Mouse (Mus musculus) layer of hippocampus, postnatal 25 days (tissue): ENCODE measurements at regions not wholly inside any gene's neighbourhood (a gene's known extent, or its start where the extent isn't known, plus 50 kb on each side); places are given as distances from the start of the nearest gene placed in this dataset.
A peak's percentile ranks its signal among the peaks of the same experiment; 100 is the strongest.

Experiments
- DNase-seq, 2 experiments: peaks; one replicate each; pipeline ENCODE4 v3.0.0; 2022; ENCODE audit warnings: mixed read lengths in 2 of 2, low spot score in 1 of 2; ENCODE audit errors: extremely low spot score in 1 of 2

GRCm38 (mm10) chr7:37369698-37370097 lies 403.7 kb downstream of the Zfp536 start:
- DNase-seq = peak in 1 of 2 experiments; percentile 23

- DNase-seq = peak; percentile 68 to 84
Measured at GRCm38 (mm10) chr7:37373864-37374263, 399.6 kb downstream of the Zfp536 start.

GRCm38 (mm10) chr7:37375044-37375443 lies 398.4 kb downstream of the Zfp536 start:
- no peak for DNase-seq

GRCm38 (mm10) chr7:37375591-37375990 lies 397.9 kb downstream of the Zfp536 start:
- no peak for DNase-seq

- DNase-seq = no peak
Measured at GRCm38 (mm10) chr7:37376207-37376606, 397.2 kb downstream of the Zfp536 start.

- no peak for DNase-seq
Measured at GRCm38 (mm10) chr7:37377889-37378521, 395.4 kb downstream of the Zfp536 start.

GRCm38 (mm10) chr7:37387871-37388270 lies 385.6 kb downstream of the Zfp536 start:
- no peak for DNase-seq

- DNase-seq = peak in 1 of 2 experiments; percentile 49
Measured at GRCm38 (mm10) chr7:37388843-37389702, 384.4 kb downstream of the Zfp536 start.

GRCm38 (mm10) chr7:37389703-37390087 lies 383.7 kb downstream of the Zfp536 start:
- DNase-seq = no peak

- no peak for DNase-seq
Measured at GRCm38 (mm10) chr7:37390271-37390670, 383.2 kb downstream of the Zfp536 start.

- no peak for DNase-seq
Measured at GRCm38 (mm10) chr7:37392122-37392521, 381.3 kb downstream of the Zfp536 start.

GRCm38 (mm10) chr7:37392604-37393003 lies 380.8 kb downstream of the Zfp536 start:
- no peak for DNase-seq

- DNase-seq = no peak
Measured at GRCm38 (mm10) chr7:37393071-37393470, 380.4 kb downstream of the Zfp536 start.

GRCm38 (mm10) chr7:37394965-37395426 lies 378.4 kb downstream of the Zfp536 start:
- no peak for DNase-seq

GRCm38 (mm10) chr7:37395881-37396513 lies 377.4 kb downstream of the Zfp536 start:
- no peak for DNase-seq

GRCm38 (mm10) chr7:37403483-37403882 lies 370.0 kb downstream of the Zfp536 start:
- DNase-seq = no peak

GRCm38 (mm10) chr7:37413350-37413749 lies 360.1 kb downstream of the Zfp536 start:
- no peak for DNase-seq

GRCm38 (mm10) chr7:37421704-37422103 lies 351.7 kb downstream of the Zfp536 start:
- no peak for DNase-seq
